Mouse (Mus musculus): ENCODE measurements around the gene Filip1. TPM values are rescaled to one million over a fixed set of nuclear protein-coding genes. Genes with fewer than 3 reads are reported as not detected.
A peak's percentile ranks its signal among the peaks of the same experiment; 100 is the strongest.

Gene Filip1
- total RNA-seq, 2 experiments from 2014 or later: 17.6 to 18.8 TPM

- DNase-seq (ENCODE audit: low spot score in 2 of 2): no peak
Measured at GRCm38 (mm10) chr9:79983244-79983643, 29.4 kb downstream of the Filip1 start.

GRCm38 (mm10) chr9:79979274-79979673 is 33.4 kb downstream of the Filip1 start:
- DNase-seq (ENCODE audit: low spot score in 2 of 2): no peak

- no peak for DNase-seq (ENCODE audit: low spot score in 2 of 2)
Measured at GRCm38 (mm10) chr9:79978228-79979024, 34.2 kb downstream of the Filip1 start.

GRCm38 (mm10) chr9:79977549-79977971 is 35.1 kb downstream of the Filip1 start:
- DNase-seq (ENCODE audit: low spot score in 2 of 2): peak; percentile 30 to 39

- no peak for DNase-seq (ENCODE audit: low spot score in 2 of 2)
Measured at GRCm38 (mm10) chr9:79976789-79977188, 35.9 kb downstream of the Filip1 start.

- no peak for DNase-seq (ENCODE audit: low spot score in 2 of 2)
Measured at GRCm38 (mm10) chr9:79975121-79975520, 37.5 kb downstream of the Filip1 start.

GRCm38 (mm10) chr9:79973582-79973981 is 39.1 kb downstream of the Filip1 start:
- DNase-seq (ENCODE audit: low spot score in 2 of 2): no peak

GRCm38 (mm10) chr9:79972705-79973104 is 39.9 kb downstream of the Filip1 start:
- no peak for DNase-seq (ENCODE audit: low spot score in 2 of 2)

GRCm38 (mm10) chr9:79971619-79972018 is 41.0 kb downstream of the Filip1 start:
- DNase-seq (ENCODE audit: low spot score in 2 of 2): no peak

- DNase-seq (ENCODE audit: low spot score in 2 of 2): no peak
Measured at GRCm38 (mm10) chr9:79970659-79971118, 42.0 kb downstream of the Filip1 start.

- no peak for DNase-seq (ENCODE audit: low spot score in 2 of 2)
Measured at GRCm38 (mm10) chr9:79969544-79969943, 43.1 kb downstream of the Filip1 start.

- DNase-seq (ENCODE audit: low spot score in 2 of 2): no peak
Measured at GRCm38 (mm10) chr9:79966711-79967487, 45.8 kb downstream of the Filip1 start.

GRCm38 (mm10) chr9:79965600-79966392 is 46.9 kb downstream of the Filip1 start:
- DNase-seq (ENCODE audit: low spot score in 2 of 2): no peak

GRCm38 (mm10) chr9:79965003-79965402 is 47.6 kb downstream of the Filip1 start:
- no peak for DNase-seq (ENCODE audit: low spot score in 2 of 2)

GRCm38 (mm10) chr9:79961630-79962285 is 50.9 kb downstream of the Filip1 start:
- DNase-seq (ENCODE audit: low spot score in 2 of 2): peak; percentile 39 to 44

GRCm38 (mm10) chr9:79960453-79960852 is 52.2 kb downstream of the Filip1 start:
- no peak for DNase-seq (ENCODE audit: low spot score in 2 of 2)

- DNase-seq (ENCODE audit: low spot score in 2 of 2): no peak
Measured at GRCm38 (mm10) chr9:79958395-79958794, 54.3 kb downstream of the Filip1 start.

GRCm38 (mm10) chr9:79954944-79955343 is 57.7 kb downstream of the Filip1 start:
- no peak for DNase-seq (ENCODE audit: low spot score in 2 of 2)

GRCm38 (mm10) chr9:79951984-79952383 is 60.7 kb downstream of the Filip1 start:
- no peak for DNase-seq (ENCODE audit: low spot score in 2 of 2)

- no peak for DNase-seq (ENCODE audit: low spot score in 2 of 2)
Measured at GRCm38 (mm10) chr9:79951339-79951738, 61.3 kb downstream of the Filip1 start.

- DNase-seq (ENCODE audit: low spot score in 2 of 2): no peak
Measured at GRCm38 (mm10) chr9:79950666-79951065, 62.0 kb downstream of the Filip1 start.
